Mouse (Mus musculus): ENCODE data around the gene Snu13.

GRCm38 (mm10) chr15:82085606-82086005 is 38.2 kb upstream of the Snu13 start:
- no peak for TF ChIP-seq CTCF (IDR thresholded peaks at IDR 0.05; ENCODE audit: borderline replicate concordance, insufficient read depth, low read length)
- TF ChIP-seq POLR2A (IDR thresholded peaks at IDR 0.05; ENCODE audit: low read depth, low read length) = no peak

All from embryonic fibroblast, embryonic 13.5 days (primary cell).